Mouse (Mus musculus) kidney, embryonic 14.5 days (tissue): ENCODE data around the gene Dync1li1. TPM values are rescaled to one million over a fixed set of nuclear protein-coding genes. Genes with fewer than 3 reads are reported as not detected.
A peak's percentile ranks its signal among the peaks of the same experiment; 100 is the strongest.

Experiments
- ATAC-seq: fragments of 200-750 bp; cut with Nextera tagmentation; 2 replicates; pipeline ENCODE4 v1.8.0; 2017; ENCODE audit warnings: moderate number of reproducible peaks, mild to moderate bottlenecking, moderate TSS enrichment, moderate library complexity; ENCODE audit not compliant: low FRiP score, low TSS enrichment
- H3K27ac ChIP-seq: fragments of 300-500 bp; sonication (generic); 2 replicates; pipeline ENCODE4 v1.5.1; 2014; ENCODE audit warnings: low read depth, mild to moderate bottlenecking, low read length, moderate library complexity, mixed read lengths
- H3K27me3 ChIP-seq: fragments of 300-500 bp; sonication (generic); 2 replicates; pipeline ENCODE4 v1.6.1; 2014; ENCODE audit warnings: mild to moderate bottlenecking, low read length; ENCODE audit not compliant: control insufficient read depth, insufficient read depth
- H3K36me3 ChIP-seq: fragments of 300-500 bp; sonication (generic); 2 replicates; pipeline ENCODE4 v1.6.1; 2014; ENCODE audit warnings: low read length, mixed read lengths; ENCODE audit not compliant: control insufficient read depth, insufficient read depth
- H3K4me1 ChIP-seq: fragments of 300-500 bp; sonication (generic); 2 replicates; pipeline ENCODE4 v1.6.1; 2014; ENCODE audit warnings: low read length, mixed read lengths; ENCODE audit not compliant: control insufficient read depth, insufficient read depth
- H3K4me2 ChIP-seq: fragments of 300-500 bp; sonication (generic); replicated peaks from 2 replicates; pipeline ENCODE4 v1.6.1; 2014; ENCODE audit warnings: low read depth, mild to moderate bottlenecking, low read length
- H3K4me3 ChIP-seq: fragments of 300-500 bp; sonication (generic); 2 replicates; pipeline ENCODE4 v1.5.1; 2014; ENCODE audit warnings: mild to moderate bottlenecking, low read length
- H3K9ac ChIP-seq: fragments of 300-500 bp; sonication (generic); 2 replicates; pipeline ENCODE4 v1.6.1; 2014; ENCODE audit warnings: low read depth, mild to moderate bottlenecking, low read length, moderate library complexity
- H3K9me3 ChIP-seq: fragments of 300-500 bp; sonication (generic); 2 replicates; pipeline ENCODE4 v1.6.1; 2016; ENCODE audit warnings: low read length; ENCODE audit not compliant: control insufficient read depth
- whole genome bisulfite sequencing: fragments of 180-500 bp; shearing (Covaris S2); extraction: QIAGEN DNeasy Blood & Tissue Kit; methylation state at CpG from one replicate; pipeline ENCODE4 v1.1.7; 2014; 5-methylcytosine and 5-hydroxymethylcytosine counted together
- polyA plus RNA-seq: library from polyadenylated mRNA; unstranded; fragments of >200 nt; fragmentation: Nextera tagmentation; extraction: Ambion mirVana; gene quantifications from 2 replicates; pipeline ENCODE4 v1.2.1, GENCODE M21; 2014

Dync1li1 gene
- polyA plus RNA-seq, 1 experiment from 2014 or later: 55.9 TPM

GRCm38 (mm10) chr9:114731011-114731755, 42.6 kb downstream of the Dync1li1 start, which contains the start of gene Cmtm6:
Cmtm6 (plus strand) TSS chr9:114731116.
- peak; percentile 94 for ATAC-seq
- peak within 1 kb of the TSS; percentile 71 for H3K4me3 ChIP-seq
- peak within 1 kb of the TSS; percentile 87 for H3K27ac ChIP-seq
- peak within 1 kb of the TSS; percentile 64 for H3K4me2 ChIP-seq
- H3K27me3 ChIP-seq: no peaks in the 10 kb centered on the region
- WGBS: under 1% methylated on average over 53 of the region's 53 CpGs
- peak within 1 kb of the TSS; percentile 75 for H3K9ac ChIP-seq
- no peaks in the 10 kb centered on the region for H3K36me3 ChIP-seq
- peaks cover 9% of the 10 kb centered on the region for H3K4me1 ChIP-seq
- H3K9me3 ChIP-seq: no peaks in the 10 kb centered on the region

- Histone ChIP-seq H3K4me1 (peaks cover 18% of the 10 kb centered on the region), H3K27me3 (no peaks in the 10 kb centered on the region), H3K9ac (peak overlapping the region; percentile 75), H3K4me2 (peak overlapping the region; percentile 64), H3K9me3 (no peaks in the 10 kb centered on the region), H3K36me3 (no peaks in the 10 kb centered on the region), H3K27ac (no peak overlapping the region), H3K4me3 (peak overlapping the region; percentile 71)
- no peak for ATAC-seq
- WGBS: 72% methylated on average over 12 of the region's 12 CpGs
These were observed 43.5 kb downstream of the Dync1li1 start for GRCm38 (mm10) chr9:114731871-114732682.

- no peaks in the 10 kb centered on the region for H3K9me3 ChIP-seq
- H3K36me3 ChIP-seq: peaks cover 3% of the 10 kb centered on the region; the same call in 1 of the 2 replicates
- no peaks in the 10 kb centered on the region for H3K27me3 ChIP-seq
- no peak overlapping the region for H3K4me2 ChIP-seq
- H3K4me3 ChIP-seq: no peak overlapping the region
- ATAC-seq: no peak
- no peak overlapping the region for H3K27ac ChIP-seq
- peaks cover 20% of the 10 kb centered on the region for H3K4me1 ChIP-seq
- H3K9ac ChIP-seq: no peak overlapping the region
- WGBS: 71% methylated on average over 2 of the region's 2 CpGs
These were observed 44.6 kb downstream of the Dync1li1 start for GRCm38 (mm10) chr9:114733238-114733637.

- H3K36me3 ChIP-seq: peaks cover 6% of the 10 kb centered on the region; the same call in 1 of the 2 replicates
- no peak overlapping the region for H3K9ac ChIP-seq
- H3K9me3 ChIP-seq: no peaks in the 10 kb centered on the region
- no peak overlapping the region for H3K4me2 ChIP-seq
- no peak overlapping the region for H3K4me3 ChIP-seq
- peak overlapping the region; percentile 9; the same call in 1 of the 2 replicates for H3K27ac ChIP-seq
- H3K4me1 ChIP-seq: peaks cover 20% of the 10 kb centered on the region
- ATAC-seq: peak; percentile 60; the same call in 1 of the 2 replicates
- no peaks in the 10 kb centered on the region for H3K27me3 ChIP-seq
- WGBS: 42% methylated on average over 11 of the region's 11 CpGs
These were observed 47.9 kb downstream of the Dync1li1 start for GRCm38 (mm10) chr9:114736442-114736841.

- H3K4me1 ChIP-seq: peaks cover 12% of the 10 kb centered on the region; the same call in 1 of the 2 replicates
- WGBS: 87% methylated on average over 9 of the region's 9 CpGs
- H3K27me3 ChIP-seq: no peaks in the 10 kb centered on the region
- H3K4me2 ChIP-seq: no peak overlapping the region
- no peak overlapping the region for H3K9ac ChIP-seq
- H3K4me3 ChIP-seq: no peak overlapping the region
- ATAC-seq: no peak
- no peaks in the 10 kb centered on the region for H3K9me3 ChIP-seq
- H3K27ac ChIP-seq: no peak overlapping the region
- peaks cover 9% of the 10 kb centered on the region; the same call in 1 of the 2 replicates for H3K36me3 ChIP-seq
These were observed 51.7 kb downstream of the Dync1li1 start for GRCm38 (mm10) chr9:114740336-114740735.

- H3K27me3 ChIP-seq: no peaks in the 10 kb centered on the region
- ATAC-seq: no peak
- H3K4me1 ChIP-seq: 0 out of 2 replicates have a peak, but pooled peaks cover 4% of the 10 kb centered on the region
- no peaks in the 10 kb centered on the region for H3K9me3 ChIP-seq
- H3K36me3 ChIP-seq: peaks cover 15% of the 10 kb centered on the region; the same call in 1 of the 2 replicates
- 79% methylated on average over 2 of the region's 2 CpGs for WGBS
- H3K9ac ChIP-seq: no peak overlapping the region
- no peak overlapping the region for H3K27ac ChIP-seq
- no peak overlapping the region for H3K4me2 ChIP-seq
- no peak overlapping the region for H3K4me3 ChIP-seq
These were observed 54.1 kb downstream of the Dync1li1 start for GRCm38 (mm10) chr9:114742731-114743130.

GRCm38 (mm10) chr9:114745163-114745562, 56.6 kb downstream of the Dync1li1 start:
- Histone ChIP-seq H3K4me3 (no peak overlapping the region), H3K9me3 (no peaks in the 10 kb centered on the region), H3K36me3 (peaks cover 18% of the 10 kb centered on the region; the same call in 1 of the 2 replicates), H3K4me2 (no peak overlapping the region), H3K4me1 (0 out of 2 replicates have a peak, but pooled peaks cover 5% of the 10 kb centered on the region), H3K9ac (no peak overlapping the region), H3K27me3 (no peaks in the 10 kb centered on the region), H3K27ac (no peak overlapping the region)
- WGBS: 80% methylated on average over 4 of the region's 4 CpGs
- ATAC-seq: no peak

GRCm38 (mm10) chr9:114745654-114746053, 57.1 kb downstream of the Dync1li1 start:
- H3K9me3 ChIP-seq: no peaks in the 10 kb centered on the region
- no peak overlapping the region for H3K4me3 ChIP-seq
- WGBS: 82% methylated on average over 4 of the region's 4 CpGs
- peaks cover 22% of the 10 kb centered on the region; the same call in 1 of the 2 replicates for H3K36me3 ChIP-seq
- no peaks in the 10 kb centered on the region for H3K27me3 ChIP-seq
- no peak overlapping the region for H3K4me2 ChIP-seq
- H3K9ac ChIP-seq: no peak overlapping the region
- H3K27ac ChIP-seq: no peak overlapping the region
- no peak for ATAC-seq
- 0 out of 2 replicates have a peak, but pooled peaks cover 5% of the 10 kb centered on the region for H3K4me1 ChIP-seq
